Mouse (Mus musculus) midbrain, embryonic 11.5 days (tissue): ENCODE data around the gene Fmnl3. TPM values are rescaled to one million over a fixed set of nuclear protein-coding genes. Genes with fewer than 3 reads are reported as not detected.

Source experiments
- ATAC-seq: fragments of 200-750 bp; cut with Nextera tagmentation; 2 replicates; pipeline ENCODE4 v1.8.0; 2017; ENCODE audit warnings: moderate TSS enrichment, moderate library complexity; ENCODE audit not compliant: low FRiP score
- DNase-seq: peaks from one replicate; pipeline ENCODE4 v3.0.0; 2015; ENCODE audit warnings: low spot score; ENCODE audit errors: missing footprints
- H3K27ac ChIP-seq: fragments of 300-500 bp; sonication (generic); 2 replicates; pipeline ENCODE4 v1.5.1; 2014; ENCODE audit warnings: low read depth, low read length
- H3K27me3 ChIP-seq: fragments of 300-500 bp; sonication (generic); 2 replicates; pipeline ENCODE4 v1.6.1; 2014; ENCODE audit warnings: mild to moderate bottlenecking, low read length, moderate library complexity, mixed read lengths; ENCODE audit not compliant: control insufficient read depth, insufficient read depth
- H3K36me3 ChIP-seq: fragments of 300-500 bp; sonication (generic); 2 replicates; pipeline ENCODE4 v1.6.1; 2014; ENCODE audit warnings: mild to moderate bottlenecking, low read length, moderate library complexity, mixed read lengths; ENCODE audit not compliant: control insufficient read depth, insufficient read depth
- H3K4me1 ChIP-seq: fragments of 300-500 bp; sonication (generic); 2 replicates; pipeline ENCODE4 v1.6.1; 2014; ENCODE audit warnings: low read length; ENCODE audit not compliant: control insufficient read depth, insufficient read depth
- H3K4me2 ChIP-seq: fragments of 300-500 bp; sonication (generic); 2 replicates; pipeline ENCODE4 v1.6.1; 2014; ENCODE audit warnings: mild to moderate bottlenecking, moderate library complexity
- H3K4me3 ChIP-seq: fragments of 300-500 bp; sonication (generic); 2 replicates; pipeline ENCODE4 v1.5.1; 2014; ENCODE audit warnings: low read depth, low read length
- H3K9ac ChIP-seq: fragments of 300-500 bp; sonication (generic); 2 replicates; pipeline ENCODE4 v1.6.1; 2014; ENCODE audit warnings: low read length
- H3K9me3 ChIP-seq: fragments of 300-500 bp; sonication (generic); 2 replicates; pipeline ENCODE4 v1.6.1; 2016; ENCODE audit warnings: low read length; ENCODE audit not compliant: control insufficient read depth
- WGBS: fragments of 180-500 bp; shearing (Covaris S2); extraction: QIAGEN DNeasy Blood & Tissue Kit; methylation state at CpG from one replicate; pipeline ENCODE4 v1.1.7; 2014; 5-methylcytosine and 5-hydroxymethylcytosine counted together
- polyA plus RNA-seq: library from polyadenylated mRNA; unstranded; fragments of >200 nt; fragmentation: Nextera tagmentation; extraction: Ambion mirVana; gene quantifications from 2 replicates; pipeline ENCODE4 v1.2.1, GENCODE M21; 2014

Gene Fmnl3
- polyA plus RNA-seq, 1 experiment from 2014 or later: 8.6 TPM

DNA sequence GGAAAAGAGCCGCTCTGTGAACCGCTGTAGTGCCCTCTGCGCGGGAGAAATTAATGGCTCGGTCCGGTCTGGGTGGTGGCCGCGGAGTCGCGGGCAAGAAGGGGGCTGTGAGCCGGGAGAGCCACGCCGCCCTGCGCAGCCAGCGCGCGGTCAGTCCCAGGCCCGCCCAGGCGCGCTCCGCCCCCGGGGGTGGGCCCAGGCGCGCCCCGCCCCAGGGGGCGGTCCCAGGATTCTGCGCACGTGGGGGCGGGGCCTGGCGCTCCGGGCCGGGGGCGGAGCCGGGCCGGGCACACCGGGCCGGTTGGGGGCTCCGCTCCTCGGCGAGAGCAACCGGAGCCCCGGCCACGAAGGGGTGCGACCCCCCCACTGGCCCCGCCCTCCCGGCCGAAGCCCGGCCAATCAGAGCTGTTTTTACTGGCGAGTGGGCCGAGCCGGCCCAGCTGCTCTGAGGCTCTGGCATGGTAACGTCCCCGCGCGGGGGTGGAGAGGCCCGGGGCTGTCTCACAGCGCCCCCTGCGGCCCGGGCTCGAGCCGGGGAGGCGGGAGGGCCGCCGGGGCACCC lies 75.4 kb downstream of the Fmnl3 start, which contains the start of gene Prpf40b:
TSS of gene Prpf40b (plus strand) at position 275 of the 562 bp plus-strand sequence.
- DNase-seq (peak; percentile 99), ATAC-seq (peak; percentile 97)
- WGBS: 0% methylated on average over 52 of the region's 64 CpGs
- Histone ChIP-seq H3K9me3 (no peaks in the 10 kb centered on the region), H3K27me3 (no peaks in the 10 kb centered on the region), H3K4me3 (peak within 1 kb of the TSS; percentile 70), H3K4me2 (peak within 1 kb of the TSS; percentile 56), H3K36me3 (no peaks in the 10 kb centered on the region), H3K27ac (peak within 1 kb of the TSS; percentile 87), H3K9ac (peak within 1 kb of the TSS; percentile 81), H3K4me1 (peaks cover 11% of the 10 kb centered on the region)

DNA sequence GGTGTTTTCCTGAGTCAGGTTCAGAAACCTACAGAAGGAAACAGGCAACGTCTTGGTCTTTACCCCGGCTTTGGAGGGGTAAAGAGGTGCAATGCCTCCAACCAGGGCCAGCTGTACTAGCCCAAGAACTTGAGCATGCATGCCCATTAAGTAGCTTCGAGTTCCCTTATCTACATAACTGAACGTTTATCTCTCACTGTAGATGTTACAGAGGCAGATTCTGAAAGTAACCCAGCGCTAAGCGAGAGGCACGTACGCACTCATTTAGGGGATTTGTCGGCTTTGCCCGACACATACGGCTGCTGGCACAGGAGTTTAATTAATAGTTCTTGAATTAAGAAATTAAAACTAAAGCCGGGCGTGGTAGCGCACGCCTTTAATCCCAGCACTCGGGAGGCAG lies 76.0 kb downstream of the Fmnl3 start:
- H3K27me3 ChIP-seq: no peaks in the 10 kb centered on the region
- H3K27ac ChIP-seq: no peak overlapping the region
- WGBS: 37% methylated on average over 16 of the region's 16 CpGs
- peak overlapping the region; percentile 81 for H3K9ac ChIP-seq
- ATAC-seq (peak; percentile 3; the same call in 1 of the 2 replicates), DNase-seq (peak; percentile 89)
- H3K4me3 ChIP-seq: peak overlapping the region; percentile 70
- no peaks in the 10 kb centered on the region for H3K36me3 ChIP-seq
- H3K4me1 ChIP-seq: peaks cover 11% of the 10 kb centered on the region
- H3K9me3 ChIP-seq: no peaks in the 10 kb centered on the region
- H3K4me2 ChIP-seq: peak overlapping the region; percentile 56

DNA sequence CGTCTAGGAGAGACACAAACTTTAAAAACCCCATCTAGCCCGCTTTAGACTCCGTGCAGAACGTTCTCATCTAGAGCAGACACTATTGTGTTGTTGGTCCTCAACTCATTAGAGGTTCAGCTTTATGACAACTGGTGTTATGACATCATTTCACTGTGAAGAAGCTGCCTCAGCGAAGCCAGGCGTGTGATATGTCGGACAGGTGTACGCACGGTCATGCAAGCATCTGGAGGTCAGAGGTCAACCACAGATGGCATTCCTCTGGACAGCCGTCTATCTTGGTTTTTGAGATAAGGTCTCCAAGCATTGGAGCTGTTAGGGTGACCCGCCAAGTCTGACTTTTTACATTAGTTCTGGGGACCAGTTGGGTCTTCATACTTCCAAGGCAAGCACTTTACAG lies 79.7 kb downstream of the Fmnl3 start:
- ATAC-seq (no peak), DNase-seq (no peak)
- H3K27me3 ChIP-seq: no peaks in the 10 kb centered on the region
- H3K4me3 ChIP-seq: no peak overlapping the region
- H3K9ac ChIP-seq: no peak overlapping the region
- no peak overlapping the region for H3K27ac ChIP-seq
- no peaks in the 10 kb centered on the region for H3K9me3 ChIP-seq
- H3K4me2 ChIP-seq: no peak overlapping the region
- 90% methylated on average over 11 of the region's 11 CpGs for WGBS
- H3K4me1 ChIP-seq: peaks cover 4% of the 10 kb centered on the region
- no peaks in the 10 kb centered on the region for H3K36me3 ChIP-seq

DNA sequence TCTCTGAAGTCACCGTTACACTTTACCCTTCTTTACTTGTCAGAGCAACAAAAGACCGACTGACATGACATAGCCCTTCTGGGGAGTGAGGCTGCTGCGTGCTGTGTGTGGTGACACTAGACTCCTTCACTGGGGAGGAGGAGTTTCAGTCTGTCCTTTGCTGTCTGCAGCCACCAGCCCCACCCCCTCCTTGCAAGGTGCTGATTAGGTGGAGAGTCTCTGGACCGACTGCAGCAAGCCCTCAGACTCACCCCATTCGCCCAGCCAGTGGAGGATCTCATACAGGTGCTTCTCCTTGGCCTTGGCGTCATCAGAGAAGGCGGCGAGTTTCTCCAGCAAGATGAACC lies 85.1 kb downstream of the Fmnl3 start:
- no peak for ATAC-seq
- H3K36me3 ChIP-seq: no peaks in the 10 kb centered on the region

DNA sequence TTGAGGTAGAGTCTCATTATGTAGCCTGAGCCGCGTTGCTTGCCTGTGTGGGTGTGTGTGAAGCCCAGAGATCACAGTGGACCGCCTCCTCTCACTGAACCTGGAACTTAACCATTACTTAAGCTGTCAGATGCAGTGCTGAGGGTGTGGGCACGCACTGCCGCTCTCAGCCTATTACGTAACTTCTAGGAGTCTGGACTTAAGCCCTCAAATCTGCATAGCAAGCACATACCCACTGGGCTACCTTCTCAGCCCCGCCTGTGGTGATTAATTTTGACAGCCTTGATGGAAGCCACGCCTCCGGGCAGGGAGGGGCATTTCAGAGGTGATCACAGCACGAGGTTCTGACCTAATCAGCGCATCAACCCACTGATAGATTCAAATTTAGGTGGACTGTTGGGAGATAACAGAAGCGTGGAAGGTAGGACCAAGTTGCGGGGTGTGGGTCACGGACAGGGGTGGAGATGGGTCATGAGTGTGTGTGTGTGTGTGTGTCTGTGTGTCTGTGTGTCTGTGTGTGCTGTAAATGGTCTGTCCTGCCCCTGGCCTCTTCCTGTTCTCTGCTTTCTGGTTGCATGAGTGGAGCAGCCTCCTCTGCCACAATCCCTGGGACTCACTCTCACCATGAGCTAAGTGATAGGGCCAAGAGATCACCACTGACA lies 85.6 kb downstream of the Fmnl3 start:
- DNase-seq: peak; percentile 79
- H3K9ac ChIP-seq: no peak overlapping the region
- no peak overlapping the region for H3K4me3 ChIP-seq
- H3K27ac ChIP-seq: no peak overlapping the region
- H3K27me3 ChIP-seq: no peaks in the 10 kb centered on the region
- 49% methylated on average over 14 of the region's 14 CpGs for WGBS
- H3K9me3 ChIP-seq: no peaks in the 10 kb centered on the region
- no peaks in the 10 kb centered on the region for H3K4me1 ChIP-seq
- no peaks in the 10 kb centered on the region for H3K36me3 ChIP-seq
- ATAC-seq: no peak
- H3K4me2 ChIP-seq: no peak overlapping the region

More for the DNA sequence above, 85.1 kb downstream of the Fmnl3 start:
- H3K4me2 ChIP-seq: no peak overlapping the region
- WGBS: 59% methylated on average over 8 of the region's 8 CpGs
- no peak overlapping the region for H3K27ac ChIP-seq
- no peaks in the 10 kb centered on the region for H3K9me3 ChIP-seq
- H3K4me1 ChIP-seq: no peaks in the 10 kb centered on the region
- H3K27me3 ChIP-seq: no peaks in the 10 kb centered on the region
- no peak for DNase-seq
- no peak overlapping the region for H3K4me3 ChIP-seq
- no peak overlapping the region for H3K9ac ChIP-seq

DNA sequence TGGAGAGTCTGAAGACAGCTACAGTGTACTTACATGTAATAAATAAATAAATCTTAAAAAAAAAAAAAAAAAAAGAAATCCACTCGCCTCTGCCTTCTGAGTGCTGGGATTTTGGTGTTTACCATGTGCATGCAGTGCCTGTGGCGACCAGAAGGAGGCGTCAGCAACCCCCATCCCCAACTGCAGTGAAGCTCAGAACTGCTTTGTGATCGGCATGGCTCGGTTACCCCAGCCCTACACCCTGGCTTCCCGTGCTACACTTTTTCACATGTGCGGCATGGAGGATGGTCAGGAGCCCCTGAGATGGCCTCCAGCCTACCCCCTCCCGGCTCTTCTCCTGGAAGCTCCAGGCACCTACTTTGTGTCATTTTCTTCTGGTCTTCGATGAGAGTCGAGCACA lies 86.8 kb downstream of the Fmnl3 start:
- Histone ChIP-seq H3K27ac (no peak overlapping the region), H3K9ac (no peak overlapping the region), H3K27me3 (no peaks in the 10 kb centered on the region), H3K4me2 (no peak overlapping the region), H3K36me3 (no peaks in the 10 kb centered on the region), H3K4me3 (no peak overlapping the region), H3K9me3 (no peaks in the 10 kb centered on the region), H3K4me1 (no peaks in the 10 kb centered on the region)
- ATAC-seq (no peak), DNase-seq (peak; percentile 80)
- 67% methylated on average over 10 of the region's 10 CpGs for WGBS

DNA sequence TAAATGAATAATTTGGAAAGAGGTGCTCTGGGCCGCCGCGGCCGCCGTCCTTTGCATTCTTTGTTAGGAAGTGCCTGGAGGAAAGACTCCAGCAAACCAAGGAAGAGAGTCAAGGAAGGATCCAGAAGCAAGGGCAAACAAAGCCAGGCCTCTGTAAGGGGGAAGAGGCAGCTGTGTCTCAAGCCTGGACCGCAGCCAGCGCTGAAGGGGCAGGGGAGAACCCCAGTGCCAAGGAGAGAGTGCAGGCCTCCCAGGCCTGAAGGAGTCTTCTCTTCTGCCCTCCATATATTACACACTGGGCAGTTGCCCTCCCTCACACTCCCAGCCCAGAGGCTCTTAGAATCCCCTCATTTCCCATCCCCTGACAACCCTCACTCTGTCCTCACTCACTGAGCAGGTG lies 92.0 kb downstream of the Fmnl3 start:
- no peak overlapping the region for H3K4me3 ChIP-seq
- no peaks in the 10 kb centered on the region for H3K4me1 ChIP-seq
- no peak overlapping the region for H3K4me2 ChIP-seq
- no peak for ATAC-seq
- no peaks in the 10 kb centered on the region for H3K27me3 ChIP-seq
- H3K27ac ChIP-seq: no peak overlapping the region
- 91% methylated on average over 7 of the region's 7 CpGs for WGBS
- no peaks in the 10 kb centered on the region for H3K9me3 ChIP-seq
- no peak for DNase-seq
- no peak overlapping the region for H3K9ac ChIP-seq
- no peaks in the 10 kb centered on the region for H3K36me3 ChIP-seq

DNA sequence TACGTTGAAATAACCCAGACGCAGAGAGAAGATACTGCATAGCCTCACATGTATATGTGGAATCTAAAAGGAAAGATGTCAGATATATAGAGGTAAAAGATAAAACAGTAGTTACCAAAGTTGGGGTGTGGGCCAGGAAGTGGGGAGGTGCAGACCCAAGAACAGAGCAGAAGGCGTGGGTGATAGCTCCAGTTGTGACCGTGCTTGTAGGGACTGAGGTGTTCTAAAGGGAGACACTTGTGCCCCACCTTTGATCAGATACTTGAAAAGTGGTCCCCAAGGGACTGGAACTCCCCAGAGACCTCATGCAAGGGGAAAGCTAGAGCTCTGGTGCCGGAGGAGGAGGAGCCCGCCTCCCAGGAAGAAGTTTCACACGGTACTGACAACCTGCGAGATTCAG lies 94.2 kb downstream of the Fmnl3 start:
- no peak overlapping the region for H3K9ac ChIP-seq
- 89% methylated on average over 8 of the region's 8 CpGs for WGBS
- H3K4me1 ChIP-seq: no peaks in the 10 kb centered on the region
- H3K4me2 ChIP-seq: no peak overlapping the region
- H3K27ac ChIP-seq: no peak overlapping the region
- ATAC-seq: no peak
- no peak overlapping the region for H3K4me3 ChIP-seq
- no peaks in the 10 kb centered on the region for H3K36me3 ChIP-seq
- no peaks in the 10 kb centered on the region for H3K27me3 ChIP-seq
- no peaks in the 10 kb centered on the region for H3K9me3 ChIP-seq
- no peak for DNase-seq
